Mouse (Mus musculus): ENCODE results near the gene Dnlz. TPM values are rescaled to one million over a fixed set of nuclear protein-coding genes. Genes with fewer than 3 reads are reported as not detected.

The Dnlz gene
- polyA plus RNA-seq, 1 experiment from 2014 or later: 32.1 TPM

DNA sequence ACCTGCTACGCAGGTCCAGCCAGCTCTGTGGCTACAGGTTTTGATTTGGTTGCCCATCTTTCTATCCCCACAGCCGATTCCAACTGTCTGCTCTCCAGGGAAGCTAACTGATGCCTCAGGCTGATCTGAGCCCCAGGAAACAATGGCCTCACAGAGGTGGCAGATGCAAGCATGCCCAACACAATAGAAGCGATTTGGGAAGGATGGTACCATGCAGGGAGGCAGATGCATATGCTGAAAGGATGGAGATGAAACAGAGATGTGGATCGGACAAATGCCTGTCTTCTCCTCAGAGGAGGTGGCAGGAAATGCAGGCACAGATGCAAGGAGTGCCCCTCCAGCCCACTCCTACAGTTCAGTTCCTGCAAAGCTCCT, 53.1 kb downstream of the Dnlz start:
- Histone ChIP-seq H3K4me2 (peak overlapping the region; percentile 37; the same call in 1 of the 2 replicates), H3K4me3 (ENCODE audit: low read depth, low read length) (no peak overlapping the region), H3K9ac (no peak overlapping the region), H3K27ac (ENCODE audit: low read depth) (no peak overlapping the region), H3K9me3 (ENCODE audit: low read depth, low read length) (no peaks in the 10 kb centered on the region), H3K27me3 (ENCODE audit: insufficient read depth, low read length) (no peaks in the 10 kb centered on the region), H3K4me1 (ENCODE audit: insufficient read depth) (peaks cover 11% of the 10 kb centered on the region), H3K36me3 (ENCODE audit: insufficient read depth) (no peaks in the 10 kb centered on the region)
- 36% methylated on average over 4 of the region's 4 CpGs for WGBS
- DNase-seq: no peak
- TF ChIP-seq CTCF (IDR thresholded peaks at IDR 0.05; ENCODE audit: low read depth): no peak
- ATAC-seq (ENCODE audit: insufficient read depth): no peak

GRCm38 (mm10) chr2:26298208-26298855, 53.6 kb downstream of the Dnlz start:
- Histone ChIP-seq H3K27ac (ENCODE audit: low read depth) (no peak overlapping the region), H3K27me3 (ENCODE audit: insufficient read depth, low read length) (no peaks in the 10 kb centered on the region), H3K4me1 (ENCODE audit: insufficient read depth) (peaks cover 11% of the 10 kb centered on the region), H3K4me3 (ENCODE audit: low read depth, low read length) (no peak overlapping the region), H3K9me3 (ENCODE audit: low read depth, low read length) (no peaks in the 10 kb centered on the region), H3K9ac (no peak overlapping the region; the same call in 1 of the 2 replicates), H3K4me2 (peak overlapping the region; percentile 37), H3K36me3 (ENCODE audit: insufficient read depth) (no peaks in the 10 kb centered on the region)
- 6% methylated on average over 10 of the region's 10 CpGs for WGBS
- DNase-seq (peak; percentile 70), ATAC-seq (ENCODE audit: insufficient read depth) (peak; percentile 70)
- no peak for TF ChIP-seq CTCF (IDR thresholded peaks at IDR 0.05; ENCODE audit: low read depth)

Other genes with a start within 250 kb of the Dnlz start
- 8.6 and 9.4 TPM in 2 replicates for gene Nacc2, start 228.9 kb downstream of the Dnlz start, polyA plus RNA-seq (2014; fragmentation: Nextera tagmentation; extraction: Ambion mirVana)
- 0.27 TPM in 1 of 2 replicates, not detected in the other for gene Lhx3, start 143.8 kb downstream of the Dnlz start, polyA plus RNA-seq (2014; fragmentation: Nextera tagmentation; extraction: Ambion mirVana)
- 25.8 and 26.1 TPM in 2 replicates for gene Qsox2, start 114.6 kb downstream of the Dnlz start, polyA plus RNA-seq (2014; fragmentation: Nextera tagmentation; extraction: Ambion mirVana)
- gene Ccdc187, start 57.6 kb downstream of the Dnlz start, polyA plus RNA-seq (2014; fragmentation: Nextera tagmentation; extraction: Ambion mirVana): 0.28 and 0.36 TPM in 2 replicates
- gene Gpsm1, start 36.6 kb downstream of the Dnlz start, polyA plus RNA-seq (2014; fragmentation: Nextera tagmentation; extraction: Ambion mirVana): 37.9 and 40.5 TPM in 2 replicates
- gene Card9, start 8.8 kb upstream of the Dnlz start, polyA plus RNA-seq (2014; fragmentation: Nextera tagmentation; extraction: Ambion mirVana): 2.4 and 2.8 TPM in 2 replicates
- gene Snapc4, start 28.5 kb upstream of the Dnlz start, polyA plus RNA-seq (2014; fragmentation: Nextera tagmentation; extraction: Ambion mirVana): 28.1 and 32.8 TPM in 2 replicates
- gene Entr1, start 37.2 kb upstream of the Dnlz start, polyA plus RNA-seq (2014; fragmentation: Nextera tagmentation; extraction: Ambion mirVana): 103 and 116 TPM in 2 replicates
- gene Pmpca, start 37.2 kb upstream of the Dnlz start, polyA plus RNA-seq (2014; fragmentation: Nextera tagmentation; extraction: Ambion mirVana): 97.4 and 104 TPM in 2 replicates
- 18.6 and 22.4 TPM in 2 replicates for gene Inpp5e, start 57.1 kb upstream of the Dnlz start, polyA plus RNA-seq (2014; fragmentation: Nextera tagmentation; extraction: Ambion mirVana)
- 36.0 and 36.5 TPM in 2 replicates for gene Sec16a, start 93.1 kb upstream of the Dnlz start, polyA plus RNA-seq (2014; fragmentation: Nextera tagmentation; extraction: Ambion mirVana)
- 37.7 and 44.0 TPM in 2 replicates for gene Notch1, start 164.6 kb upstream of the Dnlz start, polyA plus RNA-seq (2014; fragmentation: Nextera tagmentation; extraction: Ambion mirVana)
- 269 and 311 TPM in 2 replicates for gene Egfl7, start 227.9 kb upstream of the Dnlz start, polyA plus RNA-seq (2014; fragmentation: Nextera tagmentation; extraction: Ambion mirVana)
- not detected in 2 replicates for gene Gm20532, start 234.5 kb upstream of the Dnlz start, polyA plus RNA-seq (2014; fragmentation: Nextera tagmentation; extraction: Ambion mirVana)

Measured in lung, embryonic 14.5 days (tissue).